Mouse (Mus musculus): ENCODE data around the gene Ddx46.
A peak's percentile ranks its signal among the peaks of the same experiment; 100 is the strongest.

DNA sequence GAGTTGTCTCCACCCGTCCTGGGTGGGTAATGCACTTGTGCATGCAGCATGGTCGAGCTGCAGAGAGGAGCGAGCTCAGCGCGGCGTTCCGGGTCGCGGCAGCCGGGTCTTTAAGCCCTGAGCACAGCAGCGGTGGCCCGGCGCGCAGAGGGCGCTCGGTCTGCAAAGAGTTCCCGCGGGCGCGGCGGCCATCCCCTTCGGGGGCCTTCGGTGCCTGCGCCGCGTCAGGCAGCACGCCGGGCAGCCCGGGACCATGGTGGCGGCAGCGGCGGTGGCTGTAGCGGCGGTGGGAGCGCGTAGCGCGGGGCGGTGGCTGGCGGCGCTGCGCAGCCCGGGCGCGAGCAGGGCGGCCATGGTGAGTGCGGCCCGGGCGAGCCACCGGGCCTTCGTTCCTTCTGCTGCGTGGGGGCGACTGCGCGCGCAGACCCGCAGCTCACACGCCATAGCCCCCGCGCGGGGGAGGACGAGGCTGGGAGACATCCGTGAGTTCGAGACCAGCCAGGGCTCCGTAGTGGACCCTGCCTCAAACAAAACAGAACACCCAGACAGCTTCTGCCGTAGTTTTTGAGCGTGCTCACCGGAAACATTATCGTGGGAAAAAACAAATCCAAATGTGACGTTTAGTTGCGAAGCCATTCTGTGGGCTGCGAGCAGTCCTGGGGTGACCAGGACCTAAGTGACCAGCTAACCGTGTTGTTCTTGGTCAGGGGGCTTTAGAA, 92.5 kb downstream of the Ddx46 start, which contains the start of gene Pcbd2:
- peak; percentile 89 for TF ChIP-seq MAX (IDR thresholded peaks at IDR 0.05)
- TF ChIP-seq CTCF (IDR thresholded peaks at IDR 0.05; ENCODE audit: control insufficient read depth, insufficient read depth, insufficient read length), result no peak
- TF ChIP-seq USF1 (IDR thresholded peaks at IDR 0.05; ENCODE audit: low read depth), result no peak
- TF ChIP-seq FOSL1 (IDR thresholded peaks at IDR 0.05; ENCODE audit: insufficient read depth, low read length, poor library complexity, severe bottlenecking), result no peak
- no peak for TF ChIP-seq CEBPB (IDR thresholded peaks at IDR 0.05; ENCODE audit: low read depth)
- TF ChIP-seq MYOD1 (IDR thresholded peaks at IDR 0.05; ENCODE audit: control insufficient read depth, insufficient read length, low read depth), result no peak
- TF ChIP-seq MYOG (IDR thresholded peaks at IDR 0.05; ENCODE audit: control insufficient read depth, extremely low read depth, insufficient read length), result no peak
